Mouse (Mus musculus) left cerebral cortex, adult 8-10 months (tissue): ENCODE data around the gene Hcar1. TPM values are rescaled to one million over a fixed set of nuclear protein-coding genes. Genes with fewer than 3 reads are reported as not detected.
A peak's percentile ranks its signal among the peaks of the same experiment; 100 is the strongest.

ENCODE experiments used
- DNase-seq, 2 experiments: peaks; one replicate each; pipeline ENCODE4 v3.0.0; 2022; ENCODE audit warnings: low spot score in 2 of 2
- total RNA-seq, 4 experiments: library from RNA; stranded (reverse); gene quantifications; 2 replicates each; pipeline ENCODE4 v1.2.4; 2022

The Hcar1 gene
- total RNA-seq = 1 to 10 TPM in 2 of 4 experiments, under 1 TPM in 2; 0.88 to 1.4 (median 1.1) TPM

DNA sequence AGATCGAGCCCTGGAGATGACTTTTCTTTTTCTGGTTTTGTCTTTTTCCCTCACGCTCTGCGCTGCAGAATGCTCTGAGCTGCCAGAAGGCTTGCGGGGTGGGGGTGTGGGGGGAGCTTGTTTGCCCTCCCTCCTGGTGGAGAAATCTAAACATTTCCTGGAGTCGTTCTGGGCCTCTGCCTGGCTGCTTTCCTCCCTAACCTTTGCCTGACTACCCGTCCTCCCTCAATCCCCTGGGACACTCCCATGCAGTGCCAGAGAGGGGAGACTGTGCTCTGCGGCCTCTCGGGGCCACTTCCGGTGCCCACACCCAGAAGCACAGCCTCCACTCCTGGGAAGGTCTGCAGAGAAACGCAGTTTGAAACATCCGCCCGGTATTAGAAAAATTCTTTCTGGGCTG, at the start of gene Hcar1:
Gene Hcar1, minus strand, starts transcription at position 93 of the 400 bp plus-strand sequence.
- DNase-seq = no peak

DNA sequence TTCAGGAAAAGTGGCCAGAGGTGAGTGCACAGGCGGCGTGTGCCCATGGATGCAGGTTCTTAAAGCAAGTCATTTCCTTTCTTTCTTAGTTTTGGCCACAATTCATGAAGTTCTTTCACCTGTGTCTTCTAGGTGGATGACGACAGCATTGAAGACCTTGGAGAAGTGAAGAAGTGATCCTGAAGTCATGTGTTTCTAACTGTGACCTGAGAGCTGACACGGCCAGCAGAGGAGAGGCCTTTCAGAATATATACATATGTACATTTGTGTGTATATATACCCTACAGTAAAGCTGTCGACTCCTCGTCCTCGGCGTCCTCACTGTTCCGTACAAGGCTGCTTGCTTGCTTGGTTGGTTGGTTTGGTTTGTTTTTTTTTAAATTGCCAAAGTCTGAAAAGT, 47.3 kb upstream of the Hcar1 start, which contains the start of gene Gm43518:
Gene Gm43518, plus strand, starts transcription at position 301 of the 400 bp plus-strand sequence.
- no peak for DNase-seq

DNA sequence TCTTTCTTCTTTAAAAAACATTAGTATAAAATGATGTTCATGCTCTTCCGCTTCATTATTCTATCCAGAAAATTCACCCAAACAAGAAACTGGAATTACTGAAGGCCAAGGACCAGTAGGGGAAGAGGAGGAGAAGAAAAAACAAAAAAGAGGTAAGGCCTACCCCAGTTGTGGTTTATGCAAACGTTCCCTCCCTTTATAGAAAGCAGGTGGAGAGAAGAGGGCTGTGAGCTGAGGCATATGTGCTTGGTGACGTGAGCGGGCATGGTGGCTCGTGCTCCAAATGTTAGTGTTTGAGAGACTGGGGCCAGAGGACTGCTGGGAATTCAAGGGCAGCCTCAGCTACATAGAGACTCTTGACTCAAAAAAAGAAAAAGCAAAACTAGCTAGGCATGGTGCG, 42.3 kb upstream of the Hcar1 start:
- DNase-seq = no peak

DNA sequence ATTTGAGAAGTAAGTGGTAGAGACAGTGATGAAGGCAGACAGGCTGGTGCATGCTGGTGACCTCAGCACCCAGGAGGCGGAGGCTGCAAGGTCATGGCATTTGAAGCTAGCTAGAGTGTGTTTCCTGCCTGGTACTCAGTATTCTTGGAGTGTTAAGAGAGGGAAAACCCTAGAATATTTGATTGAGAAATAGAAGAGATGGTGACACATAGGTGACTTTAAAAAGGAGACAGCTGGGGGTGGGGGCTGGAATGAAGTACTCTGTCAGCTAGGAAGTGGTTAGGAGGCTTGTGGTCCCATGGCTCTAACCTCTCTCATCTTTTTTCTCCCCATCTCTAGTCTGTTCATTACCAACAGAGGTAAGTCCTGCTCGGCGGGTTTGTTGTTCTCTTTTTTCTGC, 35.0 kb upstream of the Hcar1 start:
- DNase-seq = no peak

DNA sequence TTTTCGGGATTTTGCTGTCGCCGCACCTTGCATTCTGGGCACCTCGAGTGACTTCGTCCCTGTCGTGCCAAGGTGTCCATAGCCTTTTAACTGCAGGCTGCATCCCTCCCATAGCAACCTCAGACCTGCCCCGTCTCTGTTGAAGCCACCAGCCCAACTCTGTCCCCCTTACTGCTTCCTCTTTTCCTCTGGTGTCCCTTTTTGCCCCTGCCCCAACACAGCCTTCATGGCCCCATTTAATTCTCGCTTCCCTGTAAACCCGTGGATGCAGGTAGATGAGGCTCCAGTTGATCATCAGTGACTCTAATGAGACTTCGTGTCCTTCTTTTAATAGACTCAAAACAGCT, 27.8 kb upstream of the Hcar1 start:
- DNase-seq = no peak

DNA sequence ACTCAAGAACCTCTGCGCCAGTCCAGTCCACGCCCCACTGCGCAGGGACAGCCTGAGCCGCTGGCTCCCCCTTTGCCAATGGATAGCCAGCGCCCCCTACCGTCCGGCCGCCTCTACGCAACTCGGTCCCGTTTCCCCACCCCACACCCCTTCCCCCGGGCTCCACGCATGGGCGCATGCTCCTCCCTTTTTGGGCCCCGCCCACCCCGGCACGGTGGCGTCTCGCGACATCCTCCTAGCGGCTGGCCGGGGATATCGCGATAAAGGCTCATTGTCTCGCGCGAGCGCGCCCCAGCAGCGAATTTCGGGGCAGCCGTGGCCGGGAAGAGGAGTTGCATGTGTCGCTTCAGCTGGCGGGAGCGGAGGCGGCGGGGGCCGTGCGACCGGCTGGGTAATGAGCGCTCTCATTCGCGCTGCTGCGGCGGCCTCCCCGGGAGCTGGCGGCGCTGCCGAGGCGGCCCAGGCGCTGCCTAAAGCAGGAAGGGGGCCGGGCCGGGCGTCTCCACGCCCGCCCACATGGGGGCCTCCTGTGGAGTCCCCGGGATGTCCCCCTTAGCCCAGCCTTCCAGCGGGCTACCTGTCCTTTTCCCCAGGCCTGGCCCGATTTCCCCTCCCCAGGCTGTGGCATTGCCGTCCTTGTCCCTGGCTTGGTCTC, 27.3 kb upstream of the Hcar1 start, which contains the start of gene Denr:
Gene Denr, plus strand, starts transcription at position 200 of the 655 bp plus-strand sequence.
- peak; percentile 96 to 97 for DNase-seq

DNA sequence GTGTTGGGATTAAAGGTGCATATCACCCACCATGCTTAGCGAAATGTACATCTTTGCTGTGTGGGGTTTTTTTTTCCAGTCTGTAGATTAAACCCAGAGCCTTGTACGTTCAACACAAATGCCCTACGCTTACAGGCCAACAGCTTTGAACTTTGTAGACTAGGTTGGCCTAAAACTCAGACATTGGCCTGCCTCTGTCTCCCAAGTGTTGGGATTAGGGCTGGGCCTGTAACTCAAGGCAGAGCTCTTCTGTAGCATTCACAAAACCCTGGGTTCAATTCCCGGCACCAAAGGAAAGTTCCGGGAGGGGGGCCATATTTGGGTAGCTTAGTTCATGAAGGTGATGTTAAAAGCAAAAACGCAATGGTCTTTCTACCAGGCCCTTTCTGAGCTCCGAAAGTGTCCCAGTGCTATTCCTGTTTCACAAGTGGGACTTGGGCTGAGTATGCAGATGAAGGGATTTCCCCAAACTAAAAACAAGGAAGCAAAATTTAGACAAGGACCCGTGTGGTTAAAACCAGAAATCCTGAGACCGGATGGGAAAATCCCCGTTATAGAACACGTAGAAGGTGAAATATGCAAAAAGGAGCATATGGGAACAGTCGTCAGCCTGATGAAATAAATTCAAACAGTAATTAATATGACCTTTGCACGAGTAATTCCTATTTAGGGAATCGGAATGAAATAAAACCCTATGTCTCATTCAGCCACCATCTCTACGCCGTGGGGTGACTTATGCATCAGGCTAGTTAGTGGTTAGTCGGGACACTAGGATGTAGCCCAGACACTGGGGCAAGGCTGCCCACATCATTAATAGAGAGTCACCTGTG, 26.5 kb upstream of the Hcar1 start:
- DNase-seq = no peak

DNA sequence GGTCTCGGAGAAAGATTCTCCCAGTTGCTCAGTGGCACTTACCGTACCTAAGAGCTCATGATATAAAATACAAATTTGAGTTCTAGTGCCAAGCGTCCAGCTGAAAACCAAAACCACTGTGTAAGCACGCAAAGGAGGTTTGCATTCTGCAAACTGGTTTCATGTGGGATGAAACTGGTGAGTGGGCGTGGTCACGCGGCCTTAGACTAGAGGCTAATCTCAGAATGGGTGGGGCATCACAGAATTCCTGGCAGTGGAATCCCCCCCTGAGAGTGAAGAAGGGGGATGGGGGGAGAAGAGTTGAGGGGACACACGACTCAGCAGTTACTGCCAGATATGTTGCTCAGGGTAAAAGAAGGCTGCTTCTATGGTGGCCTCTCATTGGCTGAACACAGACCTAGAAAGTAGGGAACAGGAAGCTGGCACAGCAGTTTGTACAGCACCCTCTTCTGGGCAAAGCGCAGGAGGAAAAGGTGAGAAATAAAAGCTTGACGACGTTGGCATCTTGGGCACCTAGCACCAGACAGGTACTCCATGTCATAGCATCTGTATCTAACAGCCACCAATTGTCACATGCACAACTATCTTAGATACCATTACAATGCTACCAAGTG, 24.3 kb upstream of the Hcar1 start:
- no peak for DNase-seq

DNA sequence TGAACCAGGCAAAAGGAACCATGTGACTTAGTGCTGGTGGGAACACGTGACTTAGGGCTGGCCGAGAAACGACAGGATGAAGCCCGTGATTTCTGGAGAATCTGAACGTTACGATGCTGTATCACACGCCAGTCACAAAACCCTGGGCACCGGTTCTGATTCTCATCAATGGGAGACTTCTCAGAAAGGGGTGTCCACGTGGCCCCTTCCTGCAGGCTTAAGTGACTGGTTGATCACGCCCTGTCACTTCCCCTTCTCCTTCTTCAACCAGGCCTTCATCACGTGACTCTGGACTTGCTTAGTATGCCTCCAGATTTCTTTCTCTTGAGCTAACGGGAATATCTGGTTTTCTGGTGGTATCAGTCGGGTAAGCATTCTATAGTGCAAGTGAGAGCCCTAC, 17.5 kb upstream of the Hcar1 start:
- DNase-seq = no peak

DNA sequence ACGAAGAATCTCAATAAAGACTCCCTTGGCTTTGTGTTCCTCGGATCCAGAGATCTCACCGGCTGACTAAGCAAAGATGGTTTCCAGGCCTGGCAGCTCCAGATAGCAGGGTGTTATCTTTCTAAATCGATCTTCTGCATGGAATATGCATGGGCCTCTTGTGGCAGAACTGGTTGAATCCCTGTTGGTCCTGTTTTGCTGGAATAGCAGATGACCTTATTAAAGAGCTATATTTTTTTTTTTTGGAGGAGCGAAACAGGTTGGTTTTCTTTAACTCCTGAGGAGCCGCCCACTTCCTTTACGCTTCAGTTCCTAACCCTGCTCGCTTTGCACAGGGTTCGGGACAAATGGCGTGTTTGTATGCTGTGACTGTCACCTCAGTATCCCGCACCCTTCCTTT, 16.6 kb upstream of the Hcar1 start:
- DNase-seq = no peak

DNA sequence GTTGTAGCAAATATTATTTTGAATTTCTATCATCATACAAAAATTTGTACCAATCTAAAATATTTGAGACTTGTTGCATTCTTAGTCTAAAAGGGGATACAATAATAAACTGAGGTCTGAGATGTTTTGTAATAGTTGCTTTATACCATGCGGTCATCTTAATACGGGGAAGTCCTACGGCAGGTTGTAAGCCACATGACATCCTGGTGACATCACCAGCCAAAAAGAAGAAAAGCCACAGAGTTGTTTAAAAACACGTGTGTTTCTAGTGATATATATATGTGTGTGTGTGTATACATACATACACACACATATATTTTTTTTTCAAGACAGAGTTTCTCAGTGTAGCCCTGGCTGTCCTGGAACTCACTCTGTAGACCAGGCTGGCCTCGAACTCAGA, 13.7 kb upstream of the Hcar1 start:
- DNase-seq = no peak

DNA sequence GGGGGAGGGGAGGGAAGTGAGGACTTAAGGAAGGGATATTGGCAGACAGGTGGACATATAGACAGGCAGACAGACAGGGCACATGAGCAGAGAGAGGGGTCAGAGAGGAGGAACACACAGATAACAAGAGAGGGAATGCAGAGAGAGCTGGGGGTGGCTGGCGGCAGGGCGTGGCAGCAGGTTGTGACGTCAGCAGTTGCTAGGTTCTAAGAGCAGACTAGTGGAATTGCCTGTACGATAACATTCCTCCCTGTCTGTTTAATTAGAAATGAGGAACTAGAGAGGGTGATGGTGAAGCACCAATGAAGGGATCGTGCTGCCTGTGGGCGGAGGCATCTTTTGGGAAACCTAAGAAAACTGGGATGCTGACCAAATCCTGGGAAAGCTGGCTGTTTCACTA, 11.8 kb upstream of the Hcar1 start:
- DNase-seq = no peak

DNA sequence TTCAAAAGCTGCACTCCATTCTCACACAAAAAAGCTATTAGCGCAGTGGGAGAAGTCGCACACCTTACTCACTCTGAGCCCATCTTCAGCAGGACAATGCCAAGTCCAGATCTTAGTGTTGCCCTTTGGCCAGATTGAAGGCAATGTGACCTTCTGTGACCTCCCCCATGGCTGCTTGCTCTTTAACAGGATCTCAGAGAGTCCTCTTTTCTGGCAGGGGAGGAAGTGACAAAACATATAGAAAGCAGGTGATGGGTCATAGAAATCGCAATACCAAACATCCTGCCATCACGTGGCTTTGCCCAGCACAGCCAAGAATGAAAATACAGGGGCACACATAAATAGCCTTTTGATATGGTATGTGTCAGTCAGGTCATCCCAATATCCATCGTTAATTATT, 11.2 kb upstream of the Hcar1 start:
- DNase-seq = no peak

DNA sequence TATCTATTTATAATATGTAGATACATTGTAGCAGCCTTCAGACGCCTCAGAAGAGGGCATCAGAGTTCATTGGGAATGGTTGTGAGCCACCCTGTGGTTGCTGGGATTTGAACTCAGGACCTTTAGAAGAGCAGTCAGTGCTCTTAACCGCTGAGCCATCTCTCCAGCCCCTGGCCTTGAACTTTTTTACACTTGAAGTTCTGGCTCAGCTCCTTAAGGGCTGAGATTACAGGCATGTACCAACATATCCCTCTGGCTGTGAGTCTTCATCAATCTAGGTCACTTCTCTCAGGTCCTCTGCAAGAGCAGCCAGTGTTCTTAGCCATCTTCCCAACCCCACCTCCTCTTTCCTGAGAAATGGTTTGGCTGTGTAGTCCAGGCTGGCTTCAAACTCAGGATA, 10.5 kb upstream of the Hcar1 start:
- no peak for DNase-seq

DNA sequence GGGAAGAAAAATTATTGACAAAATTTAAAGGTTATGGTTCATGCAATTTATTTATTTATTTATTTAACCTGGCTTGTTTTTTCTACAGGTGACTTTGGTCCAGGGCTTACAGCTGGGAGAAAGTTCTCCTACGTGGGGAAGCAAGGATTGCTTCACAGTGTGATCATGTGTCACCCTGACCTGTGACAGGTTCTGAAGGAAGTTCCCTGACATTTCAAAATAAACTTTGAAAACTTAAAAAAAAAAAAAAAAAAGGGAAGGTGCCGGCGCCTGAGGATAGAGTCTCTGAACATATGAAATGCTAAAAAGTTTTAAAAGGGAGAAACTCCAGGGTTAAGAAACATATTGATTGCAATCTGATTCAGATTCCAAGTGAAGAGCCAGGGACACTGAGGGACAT, 6.5 kb upstream of the Hcar1 start:
- no peak for DNase-seq

DNA sequence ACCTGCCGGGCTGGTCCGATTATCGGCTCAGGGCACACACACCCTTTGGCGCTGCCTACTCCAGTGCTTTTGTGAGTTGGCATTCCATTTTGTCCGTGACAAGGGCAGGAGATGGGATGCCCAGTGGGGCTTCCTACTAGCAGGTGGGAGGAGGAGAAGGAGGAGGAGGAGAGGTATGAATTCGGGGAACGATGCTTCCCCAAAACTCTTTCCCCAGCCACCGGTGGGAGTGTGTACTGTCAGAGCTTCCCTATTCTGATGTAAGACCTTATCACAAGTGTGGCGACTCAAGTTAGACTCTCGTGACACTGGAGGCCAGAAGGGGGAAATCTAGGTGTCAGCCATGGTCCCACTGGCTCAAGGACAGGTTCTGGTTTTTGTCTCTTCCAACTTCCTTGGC, 4.5 kb upstream of the Hcar1 start:
- DNase-seq = no peak

DNA sequence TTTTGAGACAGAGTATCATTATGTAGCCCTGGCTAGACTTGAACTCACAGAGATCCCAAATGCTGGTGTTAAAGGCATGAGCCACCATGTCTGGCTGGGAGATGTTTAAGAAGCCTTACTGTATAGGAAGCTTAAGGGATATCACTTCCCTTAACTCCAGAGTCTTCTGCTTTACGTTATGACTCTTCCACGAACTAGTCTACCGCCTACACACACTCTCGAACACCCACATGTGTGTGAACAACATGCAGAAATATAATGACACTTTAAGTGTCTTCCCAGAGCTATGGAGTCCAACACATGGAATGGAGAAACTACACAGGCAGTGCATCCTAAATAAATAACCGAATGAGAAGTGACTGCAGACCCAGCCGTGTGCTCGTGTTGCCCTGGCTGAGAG, 4.1 kb upstream of the Hcar1 start:
- DNase-seq = no peak

DNA sequence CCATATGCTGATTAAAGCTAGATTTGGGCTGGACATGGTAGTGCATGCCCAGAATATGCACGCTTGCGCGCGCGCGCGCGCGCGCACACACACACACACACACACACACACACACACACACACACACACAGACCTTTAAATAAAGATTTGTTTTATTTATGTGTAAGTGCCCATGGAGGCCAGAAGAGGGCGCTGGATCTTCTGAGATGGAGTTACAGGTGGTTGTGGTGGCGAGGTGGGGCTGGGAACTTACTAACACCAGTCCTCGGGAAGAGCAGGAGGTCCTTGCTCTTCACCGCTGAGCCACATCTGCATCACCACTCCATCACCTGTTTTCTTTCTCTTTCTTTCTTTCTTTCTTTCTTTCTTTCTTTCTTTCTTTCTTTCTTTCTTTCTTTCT, 958 bp upstream of the Hcar1 start:
- DNase-seq = no peak

DNA sequence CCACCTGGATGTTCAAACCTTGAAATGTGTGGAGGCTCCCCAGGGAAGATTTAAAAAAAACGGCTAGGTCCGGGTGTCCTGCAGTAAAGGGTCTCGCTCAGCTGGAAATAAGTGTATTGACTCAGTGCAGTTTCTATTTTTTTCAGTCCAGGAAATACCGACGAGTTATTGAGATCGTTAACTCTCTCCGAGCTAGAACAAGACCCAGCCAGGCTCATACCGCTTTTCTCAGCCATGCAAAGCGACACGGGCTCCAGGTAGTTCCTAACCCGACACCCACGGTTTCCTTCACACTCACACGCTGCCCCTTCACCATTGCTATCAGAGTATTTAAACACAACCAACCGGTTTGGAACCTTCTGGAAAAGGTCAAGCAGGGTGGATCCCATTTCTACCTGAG, 1.8 kb downstream of the Hcar1 start:
- DNase-seq = no peak

DNA sequence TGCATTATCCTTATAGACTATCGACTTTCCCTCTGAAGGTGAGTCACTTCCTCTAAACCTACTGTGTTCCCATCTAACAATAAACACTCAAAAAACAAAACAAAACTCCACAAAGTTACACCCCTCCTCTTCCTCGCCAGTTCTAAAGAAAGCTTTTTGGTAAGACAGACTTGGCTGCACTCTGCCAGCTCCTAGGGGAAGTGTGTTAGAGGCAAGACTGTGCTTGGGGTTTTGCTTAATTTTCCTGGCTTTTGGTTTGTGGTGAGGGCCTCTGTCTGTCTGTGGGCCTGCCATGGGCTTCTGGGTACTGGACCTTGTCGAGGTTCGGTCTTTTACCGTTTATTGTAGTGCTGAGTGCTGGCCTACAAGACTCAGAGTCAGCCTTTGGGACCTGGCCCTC, 5.6 kb downstream of the Hcar1 start:
- DNase-seq = no peak

DNA sequence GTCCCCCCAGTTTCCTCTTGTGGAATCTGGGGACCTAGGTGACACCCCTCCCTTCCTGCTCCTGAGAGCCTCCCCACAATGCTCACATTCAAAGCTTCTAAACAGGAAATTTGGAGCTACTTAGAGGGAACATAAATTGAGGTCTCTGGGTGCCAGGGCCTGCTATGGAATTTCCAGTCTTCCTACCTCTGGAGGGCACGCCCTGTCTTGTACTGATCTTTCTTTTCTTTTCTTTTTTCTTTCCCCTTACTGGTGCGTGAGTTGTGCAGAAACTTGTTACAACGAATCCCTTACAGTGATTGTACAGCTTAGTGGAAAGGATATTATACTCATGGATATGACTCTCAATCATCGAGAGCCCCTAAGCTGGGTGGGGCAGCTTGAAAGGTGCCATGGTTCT, 10.2 kb downstream of the Hcar1 start:
- DNase-seq = no peak

DNA sequence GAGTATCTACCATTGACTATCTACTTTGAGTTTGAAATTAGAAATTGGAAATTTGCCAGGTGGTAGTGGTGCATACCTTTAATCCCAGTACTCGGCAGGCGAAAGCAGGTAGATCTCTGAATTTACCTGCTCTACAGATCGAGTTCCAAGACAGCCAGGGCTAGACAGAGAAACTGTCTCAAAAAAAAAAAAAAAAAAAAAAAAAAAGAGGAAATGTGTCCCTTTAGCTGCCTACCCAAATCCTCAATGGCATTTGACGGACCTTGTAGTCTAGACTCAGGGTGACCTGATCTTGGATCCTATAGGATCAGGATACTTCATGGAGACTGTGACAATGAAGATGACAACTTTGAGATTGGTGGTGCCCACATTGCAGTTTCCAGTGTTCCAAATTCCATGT, 13.4 kb downstream of the Hcar1 start:
- DNase-seq = no peak

DNA sequence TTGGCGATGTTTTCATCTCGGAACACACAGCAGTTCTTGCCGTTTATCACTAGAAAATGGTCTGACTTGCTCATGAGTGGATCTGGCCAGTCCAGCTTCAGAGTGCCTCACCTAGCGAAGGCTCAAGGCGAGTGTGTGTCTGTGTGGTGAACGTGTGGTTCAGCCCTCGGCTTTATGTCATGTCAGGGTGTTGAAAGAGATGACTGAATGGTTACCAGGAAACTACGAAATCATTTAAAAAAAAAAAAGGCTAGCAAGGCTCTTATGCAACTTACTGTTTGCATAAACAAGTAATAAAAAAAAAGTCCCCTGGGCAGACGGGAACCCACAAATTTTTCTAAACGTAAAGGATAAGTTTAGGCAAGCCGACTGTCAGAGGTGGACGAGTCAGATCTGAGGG, 14.5 kb downstream of the Hcar1 start, which contains the start of gene Hcar2:
Gene Hcar2, minus strand, starts transcription at position 135 of the 400 bp plus-strand sequence.
- no peak for DNase-seq
